22 mouse cellular contexts compared by ENCODE assay signal in the genomic region with DNA sequence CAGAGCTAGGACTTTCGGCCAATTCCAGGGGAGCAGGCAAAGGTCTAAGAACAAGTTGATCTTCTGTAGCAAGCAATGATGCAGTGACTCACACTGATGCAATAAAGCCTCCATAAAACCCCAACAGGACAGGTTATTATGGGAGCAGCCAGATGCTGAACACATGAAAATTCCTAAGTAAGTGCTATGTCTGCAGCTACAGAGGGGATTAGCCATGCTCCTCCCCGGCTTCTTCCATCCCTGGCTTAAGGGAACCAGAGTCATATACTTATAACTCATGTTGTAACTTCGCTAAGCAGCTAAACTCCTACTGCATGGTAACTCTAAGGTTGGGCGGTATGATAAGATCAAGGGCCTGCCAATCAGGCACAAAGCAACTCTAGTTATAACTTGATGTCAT. TPM values are rescaled to one million over a fixed set of nuclear protein-coding genes. Genes with fewer than 3 reads are reported as not detected.
A peak's percentile ranks its signal among the peaks of the same experiment; 100 is the strongest.
DNase-seq lines count a peak whose midpoint lies in the region; ATAC-seq and TF ChIP-seq lines count a peak whose summit lies in the region.
"Had no signal": no experiment of that assay in that cellular context is flagged by ENCODE, and none has a peak within 500 bp of the region (broad histone marks: within the 10 kb centered on the region; RNA-seq: fewer than 3 reads in every experiment).

No protein-coding gene starts in this region.

- H3K36me3 ChIP-seq in embryonic facial prominence, embryonic 14.5 days (ENCODE audit: control insufficient read depth, insufficient read depth, low read length), result no peaks in the 10 kb centered on the region
- no peaks in the 10 kb centered on the region for H3K36me3 ChIP-seq in embryonic facial prominence, embryonic 10.5 days (replicated peaks)
- H3K36me3 ChIP-seq in intestine, postnatal 0 days (ENCODE audit: control insufficient read depth, insufficient read depth), result no peaks in the 10 kb centered on the region
- H3K36me3 ChIP-seq: forebrain, embryonic 15.5 days; heart, embryonic 13.5 days; hindbrain, embryonic 13.5 days; liver, embryonic 13.5 days had no signal

- no peaks in the 10 kb centered on the region for H3K27me3 ChIP-seq in embryonic facial prominence, embryonic 14.5 days (replicated peaks; ENCODE audit: control insufficient read depth, insufficient read depth, low read length)
- no peaks in the 10 kb centered on the region for H3K27me3 ChIP-seq in embryonic facial prominence, embryonic 10.5 days (replicated peaks; ENCODE audit: low read depth, poor library complexity, severe bottlenecking)
- H3K27me3 ChIP-seq in intestine, postnatal 0 days (replicated peaks; ENCODE audit: control insufficient read depth, insufficient read depth, low read length), result no peaks in the 10 kb centered on the region
- H3K27me3 ChIP-seq: forebrain, embryonic 15.5 days; heart, embryonic 13.5 days; hindbrain, embryonic 13.5 days; liver, embryonic 13.5 days had no signal

- no peak overlapping the region for H3K4me3 ChIP-seq in embryonic facial prominence, embryonic 14.5 days (ENCODE audit: low read depth, low read length)
- H3K4me3 ChIP-seq in embryonic facial prominence, embryonic 10.5 days, result no peak overlapping the region
- H3K4me3 ChIP-seq in intestine, postnatal 0 days (ENCODE audit: low read depth, low read length), result no peak overlapping the region
- H3K4me3 ChIP-seq: erythroblast, embryonic 14.5 days; forebrain, embryonic 15.5 days; heart, embryonic 13.5 days; hindbrain, embryonic 13.5 days; layer of hippocampus, adult 2 months; liver, embryonic 13.5 days had no signal

- 69% methylated on average over 4 of the region's 4 CpGs for WGBS in embryonic facial prominence, embryonic 14.5 days
- 83% methylated on average over 4 of the region's 4 CpGs for WGBS in embryonic facial prominence, embryonic 10.5 days
- WGBS in intestine, postnatal 0 days, result 38% methylated on average over 4 of the region's 4 CpGs

- no peaks in the 10 kb centered on the region for H3K9me3 ChIP-seq in embryonic facial prominence, embryonic 14.5 days (ENCODE audit: control insufficient read depth, low read length)
- no peaks in the 10 kb centered on the region for H3K9me3 ChIP-seq in embryonic facial prominence, embryonic 10.5 days
- no peaks in the 10 kb centered on the region for H3K9me3 ChIP-seq in intestine, postnatal 0 days (ENCODE audit: control insufficient read depth)
- H3K9me3 ChIP-seq: forebrain, embryonic 15.5 days; heart, embryonic 13.5 days; hindbrain, embryonic 13.5 days; liver, embryonic 13.5 days had no signal

- no peak for TF ChIP-seq CTCF in intestine, postnatal 0 days (IDR thresholded peaks at IDR 0.05; ENCODE audit: low read depth)

- peak; percentile 40 for DNase-seq in embryonic facial prominence, embryonic 14.5 days (ENCODE audit: low spot score)
- DNase-seq in embryonic facial prominence, embryonic 10.5 days (ENCODE audit: low spot score), result no peak
- DNase-seq in urinary bladder, postnatal 36 days (ENCODE audit: low spot score in 2 of 2), result peak; percentile 16 to 24
- DNase-seq in urinary bladder, postnatal 4 days (ENCODE audit: low spot score in 2 of 2), result no peak
- no peak for DNase-seq in ovary, postnatal 14 days (ENCODE audit: low spot score)
- DNase-seq: cerebellum, adult 8-10 months; layer of hippocampus, postnatal 36 days; left cerebral cortex, postnatal 4 days; liver, embryonic 13.5 days; lung, embryonic 14.5 days; lung, postnatal 36 days; right cerebral cortex, adult 18-20 months; thymus, postnatal 25 days had no signal

- H3K4me2 ChIP-seq in embryonic facial prominence, embryonic 14.5 days (ENCODE audit: low read depth, low read length), result no peak overlapping the region
- no peak overlapping the region for H3K4me2 ChIP-seq in intestine, postnatal 0 days (replicated peaks; ENCODE audit: low read depth)
- H3K4me2 ChIP-seq: forebrain, embryonic 15.5 days; heart, embryonic 13.5 days; hindbrain, embryonic 13.5 days; liver, embryonic 13.5 days; lung, embryonic 14.5 days had no signal

- H3K4me1 ChIP-seq in embryonic facial prominence, embryonic 14.5 days (ENCODE audit: control insufficient read depth, insufficient read depth, low read length), result no peaks in the 10 kb centered on the region
- H3K4me1 ChIP-seq in embryonic facial prominence, embryonic 10.5 days, result no peaks in the 10 kb centered on the region
- H3K4me1 ChIP-seq in intestine, postnatal 0 days (replicated peaks; ENCODE audit: control insufficient read depth, insufficient read depth, low read length), result no peaks in the 10 kb centered on the region
- H3K4me1 ChIP-seq: forebrain, embryonic 15.5 days; hindbrain, embryonic 13.5 days; liver, embryonic 13.5 days had no signal

- no peak for ATAC-seq in embryonic facial prominence, embryonic 14.5 days (ENCODE audit: low read depth)
- ATAC-seq in intestine, postnatal 0 days, result peak; percentile 80
- ATAC-seq in megakaryocyte-erythroid progenitor cell, adult 5-6 weeks (replicated peaks; ENCODE audit: low FRiP score, low TSS enrichment, poor library complexity, severe bottlenecking), result no peak
- ATAC-seq: forebrain, embryonic 15.5 days; midbrain, embryonic 16.5 days had no signal

- H3K9ac ChIP-seq in embryonic facial prominence, embryonic 14.5 days (ENCODE audit: low read depth, low read length), result no peak overlapping the region
- no peak overlapping the region for H3K9ac ChIP-seq in intestine, postnatal 0 days (ENCODE audit: low read depth, low read length)
- H3K9ac ChIP-seq: forebrain, embryonic 15.5 days; heart, embryonic 13.5 days; hindbrain, embryonic 13.5 days; liver, embryonic 13.5 days; lung, embryonic 14.5 days had no signal

- no peak overlapping the region for H3K27ac ChIP-seq in embryonic facial prominence, embryonic 14.5 days (replicated peaks; ENCODE audit: low read depth, low read length)
- no peak overlapping the region for H3K27ac ChIP-seq in embryonic facial prominence, embryonic 10.5 days (replicated peaks)
- H3K27ac ChIP-seq in intestine, postnatal 0 days (ENCODE audit: low read depth, low read length), result no peak overlapping the region
- H3K27ac ChIP-seq: forebrain, embryonic 15.5 days; heart, embryonic 13.5 days; hindbrain, embryonic 13.5 days; kidney, postnatal 0 days; layer of hippocampus, adult 2 months; liver, embryonic 13.5 days had no signal

RNA-seq across cellular contexts. Expression of a gene that starts 18.1 kb away (rescaled TPM):
- 29.9 and 33.0 TPM in 2 replicates for polyA plus RNA-seq in embryonic facial prominence, embryonic 14.5 days (2014; fragmentation: Nextera tagmentation; extraction: Ambion mirVana)
- polyA plus RNA-seq in embryonic facial prominence, embryonic 10.5 days (2016; fragmentation: Nextera tagmentation; extraction: Ambion mirVana), result 26.2 and 27.4 TPM in 2 replicates
- 6.7 and 8.6 TPM in 2 replicates for polyA plus RNA-seq in intestine, postnatal 0 days (2015; fragmentation: Nextera tagmentation; extraction: Ambion mirVana)
- total RNA-seq in megakaryocyte-erythroid progenitor cell, adult 5-6 weeks (2014; fragmentation: Nextera tagmentation), result 8.0 and 8.5 TPM in 2 replicates
- 6.5 and 8.9 TPM in 2 replicates for total RNA-seq in megakaryocyte-erythroid progenitor cell, adult 5-6 weeks (2017)
- polyA plus RNA-seq: erythroblast, embryonic 14.5 days had no signal

RNA-seq across cellular contexts. Expression of a gene that starts 50.1 kb away (rescaled TPM):
- 54.5 and 59.2 TPM in 2 replicates for polyA plus RNA-seq in embryonic facial prominence, embryonic 14.5 days (2014; fragmentation: Nextera tagmentation; extraction: Ambion mirVana)
- 53.8 and 58.1 TPM in 2 replicates for polyA plus RNA-seq in embryonic facial prominence, embryonic 10.5 days (2016; fragmentation: Nextera tagmentation; extraction: Ambion mirVana)
- 66.2 and 70.7 TPM in 2 replicates for polyA plus RNA-seq in intestine, postnatal 0 days (2015; fragmentation: Nextera tagmentation; extraction: Ambion mirVana)
- total RNA-seq in megakaryocyte-erythroid progenitor cell, adult 5-6 weeks (2014; fragmentation: Nextera tagmentation), result 30.5 and 41.7 TPM in 2 replicates
- total RNA-seq in megakaryocyte-erythroid progenitor cell, adult 5-6 weeks (2017), result 42.1 and 51.2 TPM in 2 replicates

Comparison
In these comparisons a context has a peak if more than half of its experiments do, and no peak if none do; other contexts are left out.
1. DNase-seq: peak in embryonic facial prominence, embryonic 14.5 days (single experiment) and urinary bladder, postnatal 36 days (2 of 2); none in embryonic facial prominence, embryonic 10.5 days (single experiment), urinary bladder, postnatal 4 days (0 of 2) and ovary, postnatal 14 days (single experiment).